Mouse (Mus musculus) kidney, postnatal 36 days (tissue): ENCODE measurements around the gene Myo7a.

Experiments
- DNase-seq, 2 experiments: peaks; one replicate each; pipeline ENCODE4 v3.0.0; 2021 to 2022; ENCODE audit warnings: mixed read lengths in 2 of 2

The Myo7a gene

DNA sequence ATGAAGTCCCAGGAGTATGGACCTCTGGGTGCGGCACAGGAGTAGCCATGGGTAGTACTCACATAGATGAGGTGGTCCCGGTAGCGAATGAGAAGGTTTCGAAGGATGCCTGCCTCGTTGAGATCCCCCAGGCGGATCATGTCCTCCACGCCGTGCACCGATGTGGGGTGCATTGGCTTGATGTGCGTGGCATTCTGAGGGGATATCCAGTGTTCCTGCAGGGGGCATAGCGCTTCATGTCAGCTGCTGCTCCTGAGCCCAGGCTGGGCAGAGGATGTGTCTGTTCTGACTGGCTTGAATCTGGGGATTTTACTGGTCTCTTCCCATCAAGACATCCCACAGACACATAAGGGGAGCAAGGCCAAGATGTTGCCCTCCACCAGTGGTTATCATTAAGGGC lies 16.8 kb downstream of the Myo7a start:
- no peak for DNase-seq

DNA sequence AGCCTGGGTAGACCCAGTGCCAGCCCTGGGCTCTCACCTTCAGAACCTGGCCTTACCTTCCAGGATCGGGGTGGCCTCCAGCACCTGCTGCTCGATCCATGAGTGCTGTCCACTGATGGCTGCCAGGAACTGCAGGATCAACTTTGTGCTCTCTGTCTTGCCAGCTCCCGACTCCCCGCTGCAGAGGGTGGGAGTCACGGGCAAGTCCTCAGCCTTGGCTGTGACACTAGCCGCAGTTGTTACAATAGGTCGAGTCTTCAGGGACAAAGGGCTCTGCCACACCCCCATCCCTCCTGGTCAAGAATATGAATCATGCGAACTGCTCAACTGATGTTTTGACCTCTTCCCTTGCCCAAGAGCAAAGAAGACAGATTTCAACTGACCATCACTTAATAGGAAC lies 21.8 kb downstream of the Myo7a start:
- no peak for DNase-seq

DNA sequence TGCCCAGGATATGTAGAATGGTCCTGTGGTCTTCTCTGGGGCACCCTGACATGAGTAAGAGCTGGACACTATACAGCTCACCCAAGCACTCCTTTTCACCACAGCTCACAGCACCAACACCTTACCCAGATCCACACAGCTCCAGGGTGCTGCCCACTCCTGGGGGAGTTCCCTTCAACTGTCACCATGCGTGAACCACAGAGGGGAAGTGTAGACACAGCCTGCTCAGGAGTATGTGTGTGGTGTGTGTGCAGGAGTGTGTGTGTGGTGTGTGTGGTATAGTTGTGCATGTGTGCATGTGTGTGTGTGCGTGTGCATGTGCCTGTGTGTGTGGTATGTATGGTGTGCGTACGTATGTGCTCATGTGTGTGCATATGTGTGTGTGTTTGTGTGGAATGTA lies 23.5 kb downstream of the Myo7a start:
- DNase-seq: no peak

DNA sequence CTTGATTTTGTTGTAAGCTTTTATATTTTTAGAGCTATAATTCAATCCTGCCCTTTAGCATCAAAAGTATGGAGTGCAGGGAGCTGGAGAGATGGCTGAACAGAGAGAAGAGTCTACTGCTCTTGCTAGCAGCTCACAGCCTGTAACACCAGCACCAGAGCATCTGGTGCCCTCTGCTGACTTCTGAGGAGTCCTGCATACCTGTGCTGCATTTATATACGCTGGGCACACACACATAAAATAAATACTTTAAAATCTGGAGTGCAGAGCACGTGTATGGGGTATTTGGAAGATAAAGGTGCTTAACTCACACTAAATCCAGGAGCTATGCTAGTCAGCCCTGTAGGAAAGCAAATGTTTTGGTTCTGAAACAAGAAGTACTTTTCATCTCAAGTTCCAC lies 33.0 kb downstream of the Myo7a start:
- no peak for DNase-seq

DNA sequence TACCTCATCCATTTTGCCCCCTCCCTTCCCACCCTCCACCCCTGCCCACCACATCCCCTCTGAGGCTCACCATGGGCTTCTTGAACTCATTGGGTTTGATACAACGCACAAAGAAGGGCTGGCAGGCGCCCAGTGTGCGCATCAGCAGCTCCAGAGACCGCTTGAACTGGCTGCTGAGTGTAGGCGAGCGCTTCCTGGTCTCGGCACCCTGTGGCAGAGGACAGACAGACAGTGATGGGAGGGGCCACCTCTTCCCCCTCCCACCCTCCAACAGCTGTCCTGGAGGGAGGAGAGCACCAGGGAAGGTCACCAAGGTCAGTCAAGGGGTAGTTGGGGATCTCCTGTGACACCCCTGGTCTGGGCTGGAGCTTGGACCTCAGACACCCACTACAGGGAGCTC lies 34.0 kb downstream of the Myo7a start:
- DNase-seq: peak; percentile 32 to 49

DNA sequence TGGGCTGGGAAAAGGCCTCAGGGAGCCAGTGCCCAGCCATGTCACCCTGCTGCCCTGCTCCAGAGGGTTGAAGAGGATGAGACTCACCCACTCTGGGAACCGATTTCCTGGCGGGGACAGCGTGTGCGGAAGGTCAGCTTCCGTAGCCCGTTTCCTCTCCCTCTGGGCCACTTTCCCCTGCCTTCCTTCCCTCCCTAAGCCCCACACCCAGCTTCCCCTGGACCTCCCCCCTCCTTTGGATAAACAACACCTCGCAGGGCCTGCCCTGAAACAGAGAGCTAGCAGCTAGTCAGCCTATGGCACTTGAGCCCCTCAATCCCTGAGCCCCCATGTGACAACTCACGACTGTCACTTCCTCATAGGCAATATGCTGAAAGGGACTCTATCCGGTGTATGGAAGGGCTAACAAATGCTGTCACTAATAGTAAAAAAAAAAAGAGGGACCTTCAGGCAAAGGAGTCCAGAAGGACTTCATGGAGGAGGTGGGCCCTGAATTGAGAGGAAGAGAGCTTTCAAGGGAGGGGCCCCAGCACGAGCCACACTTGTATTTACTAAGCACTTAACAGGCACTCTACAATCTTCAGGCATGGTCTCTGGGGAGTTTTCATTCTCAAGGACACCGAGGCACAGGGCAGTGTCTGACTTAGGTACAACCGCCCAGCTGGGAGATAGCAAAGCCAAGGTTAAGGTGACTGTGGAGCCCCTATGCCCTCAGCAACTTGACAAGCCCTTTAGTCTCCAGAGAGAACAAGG lies 34.6 kb downstream of the Myo7a start:
- peak; percentile 24 to 34 for DNase-seq

DNA sequence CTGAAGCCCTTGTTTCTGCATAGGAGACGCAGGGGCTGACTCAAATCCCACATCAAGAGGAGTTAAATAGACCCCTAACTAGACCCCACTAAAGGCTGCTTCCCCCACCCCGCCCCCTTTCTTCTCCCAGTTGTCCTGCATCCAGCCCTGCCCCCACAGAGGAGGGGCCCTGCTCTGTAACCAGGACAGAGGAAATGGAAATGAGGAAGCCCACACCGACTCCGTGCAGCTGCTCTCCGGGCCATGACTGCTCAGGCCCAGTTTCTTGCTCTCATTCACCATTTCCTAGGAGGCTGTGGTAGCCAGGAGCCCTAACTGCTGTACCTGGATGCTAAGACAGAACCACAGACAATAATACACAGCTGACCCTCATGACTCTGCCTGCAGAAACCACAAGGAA lies 36.9 kb downstream of the Myo7a start:
- DNase-seq: peak in 1 of 2 experiments; percentile 34

DNA sequence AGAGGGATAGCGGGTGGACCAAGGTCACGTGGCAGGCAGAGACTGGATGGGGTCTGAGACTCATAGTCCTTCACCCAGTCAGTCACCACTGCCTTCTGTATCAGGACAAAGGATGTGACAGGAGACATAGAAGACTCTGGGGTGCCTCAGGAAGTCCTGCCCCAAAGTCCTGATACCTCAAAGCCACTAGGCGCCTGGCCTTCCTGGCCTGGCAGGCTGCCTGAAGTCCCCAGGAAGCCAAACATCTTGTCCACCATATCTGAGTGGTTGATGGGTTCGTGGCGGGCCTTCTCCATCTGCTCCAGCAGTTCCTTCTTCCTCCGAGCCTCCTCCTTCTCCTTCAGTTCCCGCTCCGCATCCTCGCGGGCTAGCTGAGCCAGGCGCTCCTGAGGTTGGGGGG lies 41.9 kb downstream of the Myo7a start:
- no peak for DNase-seq

DNA sequence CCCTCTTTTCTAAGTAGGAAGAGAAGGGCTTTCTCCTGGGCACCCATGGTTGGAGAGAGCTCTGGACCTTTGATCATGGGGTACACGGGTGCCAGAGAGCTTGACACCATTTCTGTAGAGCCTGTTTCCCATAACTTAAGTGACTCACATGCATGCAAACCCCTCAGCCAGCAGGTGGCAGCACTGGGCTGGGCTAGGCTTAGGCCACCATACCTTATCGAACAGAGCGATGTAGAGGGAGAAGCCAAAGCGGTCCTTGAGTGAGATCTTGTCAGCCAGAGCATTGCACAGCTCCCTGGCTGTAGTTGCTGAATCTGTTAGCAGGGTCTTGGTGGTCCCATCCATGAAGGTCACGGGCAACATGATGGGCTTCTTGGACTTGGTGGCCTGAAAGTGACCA lies 47.7 kb downstream of the Myo7a start:
- DNase-seq: peak; percentile 81 to 95

DNA sequence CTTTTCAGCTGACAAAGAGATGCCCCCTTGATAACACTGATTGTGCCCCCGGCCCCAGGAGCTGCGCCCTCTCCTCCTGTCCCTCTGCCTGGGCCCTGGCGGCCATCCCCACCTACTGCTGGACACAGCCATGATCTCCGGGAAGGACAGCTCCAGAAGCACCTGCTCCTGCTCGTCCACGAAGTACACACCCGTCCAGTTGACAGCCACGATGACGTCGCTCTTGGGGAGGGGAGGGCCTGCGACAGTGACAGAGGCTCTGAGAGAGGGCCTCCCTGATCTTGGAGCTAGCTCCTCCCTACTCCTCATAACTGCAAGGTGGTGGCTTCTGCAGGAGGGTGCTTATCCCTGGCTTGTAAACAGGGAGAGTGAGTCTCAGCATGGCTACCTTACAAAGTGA lies 53.1 kb downstream of the Myo7a start:
- no peak for DNase-seq

DNA sequence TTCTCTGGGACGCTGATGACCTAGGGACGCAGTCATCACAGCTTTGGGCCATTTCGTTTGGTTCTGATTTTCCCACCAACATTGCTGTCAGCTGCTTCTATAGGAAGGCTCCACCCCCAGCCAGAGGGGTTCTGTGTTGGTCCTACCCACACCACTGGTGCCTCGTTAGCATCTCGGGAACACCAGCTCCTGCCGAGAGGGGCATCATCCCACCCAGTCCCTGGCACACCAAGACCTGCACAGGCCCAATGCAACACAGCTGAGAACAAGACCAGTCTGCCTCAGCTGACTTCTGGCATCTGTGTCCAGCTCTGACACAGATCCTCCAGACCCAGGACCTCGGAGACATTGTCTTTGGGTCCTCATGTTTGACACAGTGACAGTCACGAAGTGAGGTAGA lies 64.4 kb downstream of the Myo7a start:
- no peak for DNase-seq

DNA sequence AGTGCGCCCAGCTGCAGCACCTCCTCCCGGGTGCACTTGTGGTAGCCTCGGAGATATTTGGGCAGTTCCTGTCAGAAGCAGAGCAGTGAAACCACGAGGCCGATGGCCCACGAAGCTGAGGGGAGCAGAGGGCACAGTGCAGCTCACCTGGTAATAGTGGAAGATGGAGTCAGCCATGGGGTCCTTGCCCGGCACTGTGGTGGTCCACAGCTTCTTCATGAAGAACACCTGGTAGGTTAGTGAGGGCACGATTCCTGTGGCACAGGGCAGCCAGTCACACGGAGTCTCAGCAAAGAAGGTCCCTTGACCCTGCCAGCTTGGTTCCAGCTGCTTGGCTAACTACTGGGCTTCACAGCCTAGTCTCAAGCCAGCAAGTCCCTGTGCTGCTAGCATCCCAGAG lies 64.9 kb downstream of the Myo7a start:
- DNase-seq: no peak

DNA sequence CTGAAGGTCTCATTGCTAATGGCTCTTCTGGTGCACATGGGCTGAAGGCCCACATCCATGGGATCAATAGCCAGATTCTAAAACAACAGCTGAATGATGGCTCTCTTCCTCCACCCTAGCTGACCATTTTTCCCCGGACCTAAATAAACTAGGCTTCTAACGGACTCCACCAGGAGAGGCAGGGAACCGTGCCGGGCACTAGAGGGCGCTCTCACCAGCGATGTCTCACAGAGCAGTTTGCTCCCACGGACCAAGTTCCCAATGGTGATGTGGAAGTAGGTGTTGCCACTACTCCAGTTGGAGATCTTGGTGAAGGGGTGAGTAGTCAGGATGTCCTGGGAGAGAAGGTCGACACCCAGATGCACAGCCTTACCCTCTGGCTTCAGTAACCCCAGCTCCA lies 67.3 kb downstream of the Myo7a start:
- DNase-seq: peak; percentile 16 to 81

DNA sequence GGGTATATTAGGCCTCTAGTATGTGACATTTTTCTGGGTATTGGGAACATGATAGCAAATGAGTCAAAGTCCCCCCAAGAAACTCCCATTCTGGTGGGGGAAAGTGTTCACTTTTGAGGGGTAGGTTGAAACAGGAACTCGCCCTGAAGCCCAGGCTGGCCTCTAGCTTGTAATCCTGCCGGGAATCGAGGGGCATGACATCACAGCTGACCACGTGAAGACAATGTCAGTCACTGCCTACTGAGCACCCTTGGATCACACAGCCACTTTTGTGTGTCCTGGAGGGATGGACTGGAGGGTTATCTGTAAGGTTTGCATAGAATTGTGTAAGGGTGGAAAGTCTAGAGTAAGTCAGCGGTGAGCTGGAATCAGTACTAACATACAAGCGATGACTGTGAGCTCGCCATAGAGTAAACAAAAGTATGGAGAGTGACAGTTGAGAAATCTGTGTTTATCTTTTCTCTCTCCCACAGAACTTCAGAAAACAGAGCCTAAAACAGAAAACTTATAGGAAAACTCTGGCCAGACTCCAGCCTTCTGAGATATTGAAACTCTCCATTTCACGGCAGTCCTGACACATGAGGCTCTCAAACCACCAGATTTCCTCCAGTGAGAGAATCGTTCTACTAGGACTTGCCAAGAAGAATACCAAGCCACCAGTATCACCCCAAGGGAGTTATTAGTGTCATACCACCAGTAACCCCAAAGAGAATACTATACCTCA lies 71.1 kb downstream of the Myo7a start:
- no peak for DNase-seq

DNA sequence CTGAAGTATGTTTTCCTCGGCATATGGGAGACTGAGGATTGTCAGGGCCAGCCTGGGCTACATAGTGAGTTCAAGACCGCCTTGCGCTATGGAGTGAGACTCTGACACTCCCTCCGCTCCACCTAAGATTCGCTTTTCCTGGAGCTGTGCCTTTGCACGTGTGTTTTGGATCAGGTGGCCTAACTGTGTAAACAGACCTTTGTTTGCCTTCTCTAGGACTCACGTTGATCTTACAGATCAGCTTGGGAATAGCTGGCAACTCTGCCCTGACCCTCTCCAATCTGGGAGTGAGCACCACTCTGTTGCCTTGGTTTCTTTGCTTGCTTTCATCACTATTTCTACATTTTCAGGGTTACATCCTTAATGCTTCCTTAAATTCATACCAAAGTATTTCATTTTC lies 116.7 kb downstream of the Myo7a start:
- no peak for DNase-seq
